Mouse (Mus musculus): Measurements from ENCODE around the gene Dntt. TPM values are rescaled to one million over a fixed set of nuclear protein-coding genes. Genes with fewer than 3 reads are reported as not detected.

The Dntt gene
- polyA plus RNA-seq, 1 experiment, result 0.12 TPM

DNA sequence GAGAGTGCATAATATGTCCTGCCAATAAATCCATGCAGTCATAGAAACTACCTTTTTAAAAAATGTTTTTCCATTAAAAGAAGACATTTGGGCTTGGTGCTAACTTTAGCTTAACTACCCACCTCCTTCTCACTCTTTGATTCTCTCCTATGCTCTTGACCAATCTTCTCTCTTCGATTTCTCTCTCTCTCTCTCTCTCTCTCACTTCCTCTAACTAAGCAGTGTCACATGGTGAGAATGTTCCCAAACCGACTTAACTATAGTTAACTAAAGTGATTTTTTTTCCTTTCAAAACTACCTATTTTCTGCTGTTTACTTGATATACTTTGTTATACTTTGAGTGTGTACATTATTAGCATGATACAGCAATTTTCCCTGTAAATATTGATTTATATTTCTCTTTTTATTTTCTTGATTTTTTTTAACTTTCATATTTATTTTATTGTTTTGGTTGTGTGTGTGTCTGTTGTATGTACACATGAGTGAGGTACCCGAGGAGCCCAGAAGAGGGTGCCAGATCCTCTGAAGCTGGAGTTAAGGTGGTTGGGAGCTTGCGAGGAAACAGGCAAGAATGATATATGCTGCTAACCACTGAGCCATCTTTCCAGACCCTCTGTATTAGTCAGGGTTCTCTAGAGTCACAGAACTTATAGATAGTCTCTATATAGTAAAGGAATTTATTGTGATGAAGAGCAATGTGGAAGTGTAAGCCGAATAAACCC, 20.2 kb upstream of the Dntt start:
- no peak for DNase-seq (ENCODE audit: extremely low spot score in 1 of 2, low spot score in 1 of 2)

DNA sequence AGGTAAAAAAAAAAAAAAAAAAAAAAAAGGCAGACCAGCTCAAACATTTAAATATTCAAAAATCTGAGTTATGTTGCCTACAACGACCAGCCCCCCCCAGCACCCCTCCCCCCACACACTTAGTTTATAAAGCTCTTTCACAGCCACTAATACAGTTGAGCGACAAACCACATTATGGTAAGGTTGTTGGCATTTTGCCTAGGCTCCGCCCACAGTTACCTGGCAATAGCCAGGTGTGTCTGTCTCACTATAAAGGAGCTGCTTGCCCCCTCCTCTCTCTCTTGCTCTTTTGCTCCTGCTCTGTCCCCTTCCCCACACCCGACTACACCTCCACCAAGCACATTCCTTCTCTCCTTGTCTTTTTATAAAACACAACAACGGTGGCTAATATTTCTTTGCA, 17.4 kb upstream of the Dntt start:
- DNase-seq (ENCODE audit: extremely low spot score in 1 of 2, low spot score in 1 of 2), result no peak

GRCm38 (mm10) chr19:41013591-41013990, 15.5 kb upstream of the Dntt start:
- DNase-seq (ENCODE audit: extremely low spot score in 1 of 2, low spot score in 1 of 2), result no peak

- DNase-seq (ENCODE audit: extremely low spot score in 1 of 2, low spot score in 1 of 2), result peak in 1 of 2 experiments; percentile 61
These were observed 15.1 kb upstream of the Dntt start for GRCm38 (mm10) chr19:41014003-41014402.

DNA sequence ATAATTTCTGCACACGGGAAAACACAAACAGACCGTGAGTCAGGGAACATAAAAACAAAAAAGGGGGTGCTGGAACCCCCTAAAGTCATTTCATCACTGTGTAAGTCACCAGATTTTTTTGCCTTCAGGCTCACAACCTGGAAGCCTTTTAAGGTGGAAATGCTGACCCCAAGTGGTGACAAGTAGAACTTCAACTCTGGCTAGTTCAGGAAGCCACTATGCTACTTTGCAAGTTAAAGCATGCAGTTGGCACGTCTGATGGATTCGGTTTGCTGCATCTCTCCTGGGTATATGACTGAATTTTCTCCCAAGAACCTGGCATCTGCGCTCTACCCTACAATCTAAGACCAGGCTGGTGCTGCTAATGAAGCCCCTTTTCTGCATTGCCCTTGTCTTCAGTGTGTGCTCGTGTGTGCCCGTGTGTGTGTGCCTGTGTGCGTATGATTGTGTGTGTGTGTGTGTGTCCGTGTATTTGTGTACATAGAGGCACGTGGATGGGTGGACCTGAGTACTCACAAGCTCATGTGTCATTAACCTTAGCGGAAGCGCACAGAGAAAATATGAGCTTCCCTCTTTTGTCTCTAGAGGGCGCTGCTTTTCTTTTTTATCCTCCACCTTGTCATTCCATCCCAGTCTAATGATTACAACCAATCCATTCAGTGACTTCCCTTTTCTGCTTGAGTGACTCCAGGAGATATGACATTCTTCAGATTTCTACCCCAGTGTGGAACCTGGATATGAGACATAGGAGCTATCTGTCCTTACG, 12.9 kb upstream of the Dntt start:
- peak; percentile 55 to 86 for DNase-seq (ENCODE audit: extremely low spot score in 1 of 2, low spot score in 1 of 2)

DNA sequence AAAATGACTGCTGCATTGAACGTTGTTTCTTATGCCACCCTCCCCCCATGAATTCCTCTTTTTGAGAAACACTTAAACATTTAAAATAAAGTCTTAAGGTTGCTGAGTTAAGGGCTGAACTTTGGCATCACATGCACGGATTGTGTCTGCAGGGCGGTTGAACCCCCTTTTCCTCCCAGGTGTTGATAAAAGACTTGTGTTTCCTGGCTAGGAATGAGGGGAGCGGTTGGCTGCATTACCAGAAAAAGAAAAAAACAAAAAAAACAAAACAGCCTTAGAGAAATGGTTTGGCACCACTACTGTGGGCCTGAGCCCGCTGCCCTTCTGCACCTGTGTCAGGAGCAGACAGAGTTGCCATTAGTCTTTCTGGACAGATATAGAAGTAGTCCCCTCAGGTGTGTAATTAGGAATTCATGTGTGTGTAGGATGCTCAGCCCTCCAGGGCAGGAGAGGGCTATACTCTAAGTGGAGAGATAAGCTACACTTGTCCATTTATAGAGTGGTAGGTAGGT, 9.9 kb upstream of the Dntt start:
- no peak for DNase-seq (ENCODE audit: extremely low spot score in 1 of 2, low spot score in 1 of 2)

- DNase-seq (ENCODE audit: extremely low spot score in 1 of 2, low spot score in 1 of 2), result no peak
These were observed 8.5 kb upstream of the Dntt start for GRCm38 (mm10) chr19:41020537-41020936.

DNA sequence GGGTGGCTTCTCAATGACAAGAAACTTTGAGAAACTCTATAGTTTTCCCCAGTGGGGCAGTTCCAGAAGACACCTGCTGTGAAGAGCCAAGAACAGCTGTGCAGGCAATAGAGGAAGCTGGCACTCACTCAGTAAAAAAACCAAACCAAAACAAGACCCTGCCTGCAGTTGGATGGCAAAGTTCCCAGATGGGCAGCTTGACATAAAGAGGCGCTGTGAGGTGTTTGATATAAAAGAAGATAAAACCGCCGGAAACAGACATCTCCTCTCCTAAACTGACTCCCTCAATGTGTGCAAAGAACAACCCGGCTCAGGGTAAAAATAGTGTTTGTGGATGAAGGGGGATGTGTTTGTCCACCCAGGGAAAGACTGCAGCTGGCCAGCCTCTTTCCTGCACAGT, 6.8 kb upstream of the Dntt start:
- peak in 1 of 2 experiments; percentile 53 for DNase-seq (ENCODE audit: extremely low spot score in 1 of 2, low spot score in 1 of 2)

GRCm38 (mm10) chr19:41026551-41026950, 2.5 kb upstream of the Dntt start:
- DNase-seq (ENCODE audit: extremely low spot score in 1 of 2, low spot score in 1 of 2), result no peak

- no peak for DNase-seq (ENCODE audit: extremely low spot score in 1 of 2, low spot score in 1 of 2)
These were observed 2.1 kb upstream of the Dntt start for GRCm38 (mm10) chr19:41027024-41027423.

DNA sequence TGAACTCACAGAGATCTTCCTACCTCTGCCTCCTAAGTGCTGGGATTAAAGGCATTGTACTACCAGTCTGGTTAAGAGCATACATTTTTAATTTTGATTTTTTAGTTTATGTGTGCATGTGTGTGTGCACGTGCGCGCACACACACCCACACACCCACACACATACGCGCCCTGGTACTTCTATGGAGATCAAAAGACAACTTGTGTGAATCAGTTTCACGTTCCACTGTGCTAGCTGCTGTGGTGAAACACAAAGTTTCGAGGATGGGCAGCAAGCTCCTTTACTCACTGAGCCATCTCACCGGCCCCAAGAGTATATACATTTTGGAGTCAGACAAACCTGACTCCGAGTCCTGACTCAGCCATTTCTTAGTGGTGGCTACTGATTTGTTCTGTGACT, 1.5 kb upstream of the Dntt start:
- no peak for DNase-seq (ENCODE audit: extremely low spot score in 1 of 2, low spot score in 1 of 2)

DNA sequence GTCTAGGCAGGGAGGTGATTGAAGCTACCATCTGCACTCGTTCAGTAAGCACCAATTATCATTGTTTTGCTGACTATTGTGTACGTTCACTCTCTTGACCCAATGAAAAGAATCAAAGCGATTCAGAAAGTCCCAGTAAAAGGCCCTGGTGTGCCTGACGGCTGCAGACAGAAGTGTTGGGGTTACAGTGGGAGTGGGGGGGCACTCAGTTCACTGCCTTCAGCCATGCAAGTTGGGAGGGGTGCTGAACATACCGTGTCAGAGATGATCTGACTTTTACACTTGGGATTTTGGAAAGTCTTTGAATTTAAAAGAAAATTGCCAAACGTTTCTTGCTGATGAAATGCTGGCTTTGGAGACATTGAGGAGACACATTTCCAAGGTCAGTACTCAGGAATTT, 1.1 kb downstream of the Dntt start:
- no peak for DNase-seq (ENCODE audit: extremely low spot score in 1 of 2, low spot score in 1 of 2)

- no peak for DNase-seq (ENCODE audit: extremely low spot score in 1 of 2, low spot score in 1 of 2)
These were observed 1.9 kb downstream of the Dntt start for GRCm38 (mm10) chr19:41031009-41031408.

DNA sequence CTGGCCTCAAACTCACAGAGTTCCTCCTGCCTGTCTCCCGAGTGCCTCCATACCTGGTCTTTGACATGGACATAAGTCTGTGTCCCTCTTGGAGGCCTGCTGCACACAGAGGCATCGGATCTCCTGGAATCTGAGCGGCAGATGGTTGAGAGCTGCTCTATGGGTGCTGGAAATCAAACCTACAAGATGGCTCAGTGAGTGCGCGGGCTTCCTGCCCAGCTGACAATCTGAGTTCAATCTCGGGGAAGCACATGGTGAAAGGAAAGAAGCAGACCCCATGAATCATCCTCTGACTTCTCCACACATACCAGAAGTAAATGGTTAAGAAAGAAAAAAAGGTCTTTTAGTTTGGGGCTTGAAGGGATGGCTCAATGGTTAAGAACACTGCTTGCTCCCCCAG, 2.8 kb downstream of the Dntt start:
- no peak for DNase-seq (ENCODE audit: extremely low spot score in 1 of 2, low spot score in 1 of 2)

- no peak for DNase-seq (ENCODE audit: extremely low spot score in 1 of 2, low spot score in 1 of 2)
These were observed 6.9 kb downstream of the Dntt start for GRCm38 (mm10) chr19:41035809-41036551.

- DNase-seq (ENCODE audit: extremely low spot score in 1 of 2, low spot score in 1 of 2), result no peak
These were observed 10.0 kb downstream of the Dntt start for GRCm38 (mm10) chr19:41039110-41039509.

DNA sequence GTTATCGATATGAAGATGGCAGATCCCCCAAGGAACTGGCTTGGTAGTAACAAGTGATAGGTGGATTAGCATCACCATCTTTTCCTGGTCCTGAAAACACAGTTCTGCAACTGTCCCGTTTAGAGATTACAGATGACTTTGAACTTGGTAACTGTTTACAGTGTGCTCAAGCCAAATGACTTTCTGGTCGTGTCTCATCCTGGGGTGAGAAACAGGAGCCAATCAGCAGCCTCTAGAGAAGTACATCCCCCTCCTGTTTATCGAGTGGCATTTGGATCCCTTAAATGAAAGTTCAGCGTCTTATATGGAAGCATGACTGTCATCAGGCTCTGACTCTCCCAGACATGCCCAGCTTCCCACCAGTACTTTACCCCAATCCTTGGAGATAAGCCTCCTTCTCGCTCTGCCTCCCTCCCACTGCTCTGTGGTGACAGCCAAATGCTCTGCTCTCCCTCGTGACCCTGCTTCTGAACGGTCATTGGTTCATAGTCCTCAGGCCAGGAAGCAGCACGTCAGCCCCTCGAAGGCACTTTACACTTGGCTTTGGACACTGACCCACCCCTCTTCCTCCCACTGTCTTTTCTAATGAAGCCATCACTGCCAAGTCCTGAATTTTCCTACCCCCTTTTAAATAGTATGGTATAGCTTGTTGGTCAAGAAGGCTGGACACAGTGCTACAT, 16.2 kb downstream of the Dntt start:
- DNase-seq (ENCODE audit: extremely low spot score in 1 of 2, low spot score in 1 of 2), result no peak

DNA sequence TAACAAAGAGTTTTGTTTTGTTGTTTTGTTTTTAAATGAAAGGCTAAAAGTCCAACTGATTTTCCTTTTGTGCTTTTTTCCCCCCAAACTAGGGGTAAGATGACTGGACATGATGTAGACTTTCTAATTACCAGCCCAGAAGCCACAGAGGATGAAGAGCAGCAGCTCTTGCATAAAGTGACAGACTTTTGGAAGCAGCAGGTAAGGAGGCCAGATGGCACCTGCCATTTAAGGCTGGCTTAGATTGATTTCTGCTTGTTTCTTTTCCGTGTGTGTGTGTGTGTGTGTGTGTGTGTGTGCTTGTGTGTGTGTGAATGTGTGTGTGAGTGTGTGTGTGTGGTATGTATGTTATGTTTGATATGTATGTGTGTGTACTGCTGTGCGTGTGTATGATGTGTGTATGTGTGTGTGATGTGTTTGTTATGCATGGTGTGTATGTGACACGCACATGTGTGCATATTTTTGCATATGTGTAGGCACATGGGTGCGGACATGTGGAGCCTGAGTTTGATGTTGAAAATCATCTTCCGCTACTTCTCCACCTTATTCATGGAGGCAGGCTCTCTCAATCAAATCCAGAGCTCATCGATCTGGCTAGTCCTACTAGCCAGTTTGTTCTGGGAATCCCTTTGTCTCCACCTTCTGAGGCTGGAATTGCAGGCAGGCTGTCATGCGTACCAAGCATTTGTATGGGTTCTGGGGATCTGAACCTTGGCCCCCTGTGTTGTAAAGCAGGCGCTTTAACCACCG, 18.5 kb downstream of the Dntt start:
- peak in 1 of 2 experiments; percentile 20 for DNase-seq (ENCODE audit: extremely low spot score in 1 of 2, low spot score in 1 of 2)

- no peak for DNase-seq (ENCODE audit: extremely low spot score in 1 of 2, low spot score in 1 of 2)
These were observed 19.1 kb downstream of the Dntt start for GRCm38 (mm10) chr19:41048187-41048559.

DNA sequence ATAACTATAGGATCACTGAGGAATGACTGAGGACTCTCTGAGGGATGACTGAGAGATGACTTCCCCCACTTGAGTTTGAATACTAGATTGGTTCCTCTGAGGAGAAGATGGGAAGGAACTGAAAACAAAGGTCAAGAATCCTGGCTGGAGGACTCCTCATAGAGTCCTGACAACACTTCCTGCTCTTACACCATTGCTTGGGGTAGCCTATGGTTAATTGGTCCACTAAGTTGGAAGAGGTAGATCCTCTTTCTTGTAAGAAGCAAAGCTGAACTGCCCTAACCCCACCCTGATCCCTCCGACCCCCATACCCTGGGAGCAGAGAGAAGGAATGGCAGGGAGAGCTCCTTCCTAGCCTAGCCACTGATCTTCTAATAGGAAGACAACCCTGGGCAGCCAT, 22.6 kb downstream of the Dntt start:
- DNase-seq (ENCODE audit: extremely low spot score in 1 of 2, low spot score in 1 of 2), result no peak
